Mouse (Mus musculus) MEL (cell line): Measurements from ENCODE around the gene Rps17. TPM values are rescaled to one million over a fixed set of nuclear protein-coding genes. Genes with fewer than 3 reads are reported as not detected.

ENCODE experiments used
- DNase-seq: peaks from one replicate; pipeline ENCODE4 v3.0.0; 2011; ENCODE audit warnings: low read depth, low spot score
- H3K27ac ChIP-seq: 2 replicates; pipeline ENCODE4 v1.5.1; 2012; ENCODE audit warnings: low read depth, mild to moderate bottlenecking, control low read depth, low read length, moderate library complexity; ENCODE audit not compliant: control insufficient read depth
- H3K27me3 ChIP-seq, 2 experiments: fragments of 150-350 bp in 1 of 2; sonication (generic) in 1 of 2; 2 replicates each; pipeline ENCODE4 v1.6.1; 2012; ENCODE audit warnings: low read length in 2 of 2, mild to moderate bottlenecking in 2 of 2, improper control_type of control experiment in 1 of 2, moderate library complexity in 1 of 2; ENCODE audit not compliant: insufficient read depth in 2 of 2, control insufficient read depth in 1 of 2
- H3K36me3 ChIP-seq, 2 experiments: 2 replicates each; pipeline ENCODE4 v1.6.1; 2012 to 2014; ENCODE audit warnings: low read length in 2 of 2, improper control_type of control experiment in 1 of 2, inconsistent platforms in 1 of 2, mild to moderate bottlenecking in 1 of 2; ENCODE audit not compliant: insufficient read depth in 2 of 2, control insufficient read depth in 1 of 2
- H3K4me1 ChIP-seq, 2 experiments: fragments of 150-350 bp in 1 of 2; sonication (generic) in 1 of 2; 2 replicates each; pipeline ENCODE4 v1.6.1; 2012; ENCODE audit warnings: low read length in 2 of 2, improper control_type of control experiment in 1 of 2, mild to moderate bottlenecking in 1 of 2; ENCODE audit not compliant: insufficient read depth in 2 of 2, control insufficient read depth in 1 of 2
- H3K4me3 ChIP-seq, 2 experiments: fragments of 150-350 bp in 1 of 2; sonication (generic) in 1 of 2; 2 replicates each; pipeline ENCODE4 v1.5.1; 2012; ENCODE audit warnings: low read depth in 2 of 2, low read length in 2 of 2, mild to moderate bottlenecking in 2 of 2, moderate library complexity in 2 of 2, control low read depth in 1 of 2, improper control_type of control experiment in 1 of 2; ENCODE audit not compliant: control insufficient read depth in 1 of 2, insufficient read depth in 1 of 2
- H3K79me2 ChIP-seq: 2 replicates; pipeline ENCODE4 v1.6.1; 2012; ENCODE audit warnings: mild to moderate bottlenecking, low read length, moderate library complexity; ENCODE audit not compliant: control insufficient read depth, poor library complexity, insufficient read depth
- H3K9ac ChIP-seq: 2 replicates; pipeline ENCODE4 v1.6.1; 2012; ENCODE audit warnings: low read depth, mild to moderate bottlenecking, control low read depth, low read length, moderate library complexity; ENCODE audit not compliant: control insufficient read depth, poor library complexity, severe bottlenecking
- H3K9me3 ChIP-seq: fragments of 150-350 bp; sonication (generic); replicated peaks from 2 replicates; pipeline ENCODE4 v1.6.1; 2012; ENCODE audit warnings: mild to moderate bottlenecking, low read length, improper control_type of control experiment, moderate library complexity; ENCODE audit not compliant: insufficient read depth
- CHD1 ChIP-seq: IDR thresholded peaks from 2 replicates; pipeline ENCODE4 v1.6.1; 2012; ENCODE audit warnings: low read depth, mild to moderate bottlenecking, inconsistent platforms, low read length, improper control_type of control experiment
- CHD2 ChIP-seq: IDR thresholded peaks from 2 replicates; pipeline ENCODE4 v1.6.1; 2011; ENCODE audit warnings: low read length, improper control_type of control experiment
- CTCF ChIP-seq, 3 experiments: IDR thresholded peaks in 2 of 3; conservative IDR thresholded peaks in 1 of 3; 2 replicates each; pipeline ENCODE4 v1.5.1; 2011 to 2012; ENCODE audit warnings: low read length in 3 of 3, low read depth in 2 of 3, mild to moderate bottlenecking in 2 of 3, improper control_type of control experiment in 1 of 3, inconsistent platforms in 1 of 3, mixed read lengths in 1 of 3, moderate library complexity in 1 of 3; ENCODE audit not compliant: control insufficient read depth in 1 of 3, insufficient read depth in 1 of 3, poor library complexity in 1 of 3, severe bottlenecking in 1 of 3
- E2F4 ChIP-seq: IDR thresholded peaks from 2 replicates; pipeline ENCODE4 v1.6.1; 2011; ENCODE audit warnings: low read depth, low read length, improper control_type of control experiment, borderline replicate concordance
- EP300 ChIP-seq, 2 experiments: IDR thresholded peaks; 2 replicates each; pipeline ENCODE4 v1.6.1; 2011; ENCODE audit warnings: improper control_type of control experiment in 2 of 2, low read length in 2 of 2, low read depth in 1 of 2, mild to moderate bottlenecking in 1 of 2
- GABPA ChIP-seq: IDR thresholded peaks from 2 replicates; pipeline ENCODE4 v1.6.1; 2012; ENCODE audit warnings: low read depth, mild to moderate bottlenecking, inconsistent platforms, low read length, improper control_type of control experiment, moderate library complexity
- HCFC1 ChIP-seq: IDR thresholded peaks from 2 replicates; pipeline ENCODE4 v1.6.1; 2012; ENCODE audit warnings: low read depth, mild to moderate bottlenecking, inconsistent platforms, low read length, improper control_type of control experiment, moderate library complexity
- MAZ ChIP-seq: IDR thresholded peaks from 2 replicates; pipeline ENCODE4 v1.6.1; 2012; ENCODE audit warnings: low read depth, mild to moderate bottlenecking, inconsistent platforms, low read length, improper control_type of control experiment
- MEF2A ChIP-seq: IDR thresholded peaks from 2 replicates; pipeline ENCODE4 v1.6.1; 2014; ENCODE audit warnings: low read depth, mild to moderate bottlenecking, inconsistent platforms, low read length, improper control_type of control experiment; ENCODE audit not compliant: poor library complexity, insufficient replicate concordance, severe bottlenecking; ENCODE audit errors: extremely low read depth
- MXI1 ChIP-seq: IDR thresholded peaks from 2 replicates; pipeline ENCODE4 v1.6.1; 2011; ENCODE audit warnings: mild to moderate bottlenecking, low read depth, low read length, improper control_type of control experiment
- MYB ChIP-seq: IDR thresholded peaks from 2 replicates; pipeline ENCODE4 v1.6.1; 2011; ENCODE audit warnings: mild to moderate bottlenecking, low read depth, low read length, improper control_type of control experiment
- NRF1 ChIP-seq: IDR thresholded peaks from 2 replicates; pipeline ENCODE4 v1.6.1; 2014; ENCODE audit warnings: low read depth, mild to moderate bottlenecking, inconsistent platforms, low read length, improper control_type of control experiment, moderate library complexity; ENCODE audit not compliant: poor library complexity, insufficient read depth, severe bottlenecking
- POLR2AphosphoS5 ChIP-seq: IDR thresholded peaks from 2 replicates; pipeline ENCODE4 v1.6.1; 2012; ENCODE audit warnings: low read depth, borderline replicate concordance, mild to moderate bottlenecking, inconsistent platforms, low read length, moderate library complexity, mixed read lengths
- TAL1 ChIP-seq: IDR thresholded peaks from 2 replicates; pipeline ENCODE4 v1.6.1; 2012; ENCODE audit warnings: mild to moderate bottlenecking, inconsistent platforms, low read length, moderate library complexity, mixed read lengths
- TCF12 ChIP-seq: IDR thresholded peaks from 2 replicates; pipeline ENCODE4 v1.6.1; 2014; ENCODE audit warnings: low read depth, mild to moderate bottlenecking, inconsistent platforms, low read length, improper control_type of control experiment, moderate library complexity
- USF2 ChIP-seq, 2 experiments: IDR thresholded peaks; 2 replicates each; pipeline ENCODE4 v1.6.1; 2011 to 2012; ENCODE audit warnings: improper control_type of control experiment in 2 of 2, low read length in 2 of 2, borderline replicate concordance in 1 of 2, inconsistent platforms in 1 of 2, low read depth in 1 of 2, mild to moderate bottlenecking in 1 of 2; ENCODE audit not compliant: insufficient read depth in 1 of 2
- ZC3H11A ChIP-seq: IDR thresholded peaks from 2 replicates; pipeline ENCODE4 v1.6.1; 2012; ENCODE audit warnings: low read depth, mild to moderate bottlenecking, inconsistent platforms, low read length, improper control_type of control experiment
- ZMIZ1 ChIP-seq: IDR thresholded peaks from 2 replicates; pipeline ENCODE4 v1.6.1; 2012; ENCODE audit warnings: low read depth, mild to moderate bottlenecking, inconsistent platforms, low read length, improper control_type of control experiment, moderate library complexity
- ZNF384 ChIP-seq: IDR thresholded peaks from 2 replicates; pipeline ENCODE4 v1.6.1; 2012; ENCODE audit warnings: low read depth, mild to moderate bottlenecking, inconsistent platforms, low read length, improper control_type of control experiment
- polyA plus RNA-seq, 2 experiments: library from polyadenylated mRNA; stranded (reverse) in 1 of 2; unstranded in 1 of 2; fragments of >175 nt in 1 of 2; fragments of >200 nt in 1 of 2; gene quantifications; 2 replicates each; pipeline versions ENCODE4 v1.2.1 to v1.2.4; 2012; ENCODE audit warnings: low replicate concordance in 2 of 2, low read depth in 1 of 2; ENCODE audit not compliant: insufficient read length in 2 of 2, insufficient read depth in 1 of 2, missing spikeins in 1 of 2
- total RNA-seq: library from RNA; depleted of rRNA; stranded (reverse); fragments of 300-350 nt; gene quantifications from 2 replicates; pipeline ENCODE4 v1.2.3, GENCODE M21; 2012

The Rps17 gene
- total and polyA plus RNA-seq, 3 experiments, result 2,738 to 10,538 (median 4,252) TPM

- Histone ChIP-seq H3K9me3 (no peaks in the 10 kb centered on the region), H3K27ac (no peak overlapping the region), H3K36me3 (no peaks in the 10 kb centered on the region), H3K27me3 (peaks cover 2 to 7% of the 10 kb centered on the region in 2 experiments), H3K9ac (no peak overlapping the region), H3K79me2 (no peaks in the 10 kb centered on the region), H3K4me1 (no peaks in the 10 kb centered on the region), H3K4me3 (no peak overlapping the region)
- no peak for DNase-seq
- no peak for TF ChIP-seq EP300 (IDR thresholded peaks at IDR 0.05; ENCODE audit: low read depth in 1 of 2, low read length in 2 of 2)
- peak; percentile 32 to 66 (median 32); a peak in 5 of 6 replicates for TF ChIP-seq CTCF (IDR thresholded peaks at IDR 0.05 in 2 of 3, conservative IDR thresholded peaks at IDR 0.05 in 1 of 3; ENCODE audit: control insufficient read depth in 1 of 3, insufficient read depth in 1 of 3, low read depth in 2 of 3, low read length in 3 of 3, poor library complexity in 1 of 3, severe bottlenecking in 1 of 3)
Observed at GRCm38 (mm10) chr7:81303682-81304081, 41.4 kb downstream of the Rps17 start.

GRCm38 (mm10) chr7:81301323-81301722, 43.7 kb downstream of the Rps17 start:
- H3K9me3 ChIP-seq, result no peaks in the 10 kb centered on the region
- TF ChIP-seq GABPA (no peak), CHD1 (no peak), MAZ (no peak), USF2 (IDR thresholded peaks at IDR 0.05; ENCODE audit: borderline replicate concordance in 1 of 2, insufficient read depth in 1 of 2, low read depth in 1 of 2, low read length in 2 of 2) (no peak), NRF1 (no peak), ZNF384 (no peak), EP300 (IDR thresholded peaks at IDR 0.05; ENCODE audit: low read depth in 1 of 2, low read length in 2 of 2) (no peak), ZC3H11A (no peak)
- H3K4me3 ChIP-seq, result no peak overlapping the region

GRCm38 (mm10) chr7:81298206-81298605, 46.8 kb downstream of the Rps17 start:
- H3K27ac ChIP-seq, result no peak overlapping the region
- no peaks in the 10 kb centered on the region for H3K4me1 ChIP-seq
- no peak for DNase-seq
- no peak overlapping the region for H3K4me3 ChIP-seq
- H3K9ac ChIP-seq, result no peak overlapping the region
- no peaks in the 10 kb centered on the region for H3K79me2 ChIP-seq
- H3K9me3 ChIP-seq, result no peaks in the 10 kb centered on the region
- H3K36me3 ChIP-seq, result no peaks in the 10 kb centered on the region
- peaks cover 13 to 15% of the 10 kb centered on the region in 2 experiments for H3K27me3 ChIP-seq
- no peak for TF ChIP-seq E2F4
- no peak for TF ChIP-seq MEF2A
- no peak for TF ChIP-seq TCF12
- no peak for TF ChIP-seq ZC3H11A
- no peak for TF ChIP-seq HCFC1
- no peak for TF ChIP-seq CHD1
- no peak for TF ChIP-seq MYB
- TF ChIP-seq ZMIZ1, result no peak
- no peak for TF ChIP-seq GABPA
- no peak for TF ChIP-seq CTCF (IDR thresholded peaks at IDR 0.05 in 2 of 3, conservative IDR thresholded peaks at IDR 0.05 in 1 of 3; ENCODE audit: control insufficient read depth in 1 of 3, insufficient read depth in 1 of 3, low read depth in 2 of 3, low read length in 3 of 3, poor library complexity in 1 of 3, severe bottlenecking in 1 of 3)
- TF ChIP-seq CHD2, result no peak
- no peak for TF ChIP-seq POLR2AphosphoS5
- no peak for TF ChIP-seq NRF1
- no peak for TF ChIP-seq TAL1
- no peak for TF ChIP-seq MXI1

More at GRCm38 (mm10) chr7:81301323-81301722, 43.7 kb downstream of the Rps17 start:
- Histone ChIP-seq H3K4me1 (no peaks in the 10 kb centered on the region), H3K79me2 (no peaks in the 10 kb centered on the region), H3K36me3 (no peaks in the 10 kb centered on the region), H3K27me3 (peaks cover 5 to 12% of the 10 kb centered on the region in 2 experiments), H3K27ac (no peak overlapping the region), H3K9ac (no peak overlapping the region)
- DNase-seq, result no peak
